Mouse (Mus musculus) heart, adult 8-10 months (tissue): ENCODE data around the gene Kcnk13. TPM values are rescaled to one million over a fixed set of nuclear protein-coding genes. Genes with fewer than 3 reads are reported as not detected.
A peak's percentile ranks its signal among the peaks of the same experiment; 100 is the strongest.

ENCODE experiments used
- DNase-seq: peaks from one replicate; pipeline ENCODE4 v3.0.0; 2022; ENCODE audit warnings: low spot score
- microRNA-seq: library from miRNA; unstranded; fragments of <30 nt; microRNA quantifications from one replicate; pipeline ENCODE4 v1.2.0, GENCODE M21; 2022
- total RNA-seq, 4 experiments: library from RNA; stranded (reverse); gene quantifications; 2 replicates each; pipeline ENCODE4 v1.2.4; 2022

Kcnk13 gene
- total RNA-seq, 4 experiments from 2014 or later, result 0.16 to 0.52 (median 0.34) TPM

GRCm38 (mm10) chr12:100089265-100089664 is 125.0 kb downstream of the Kcnk13 start:
- peak; percentile 67 for DNase-seq

DNA sequence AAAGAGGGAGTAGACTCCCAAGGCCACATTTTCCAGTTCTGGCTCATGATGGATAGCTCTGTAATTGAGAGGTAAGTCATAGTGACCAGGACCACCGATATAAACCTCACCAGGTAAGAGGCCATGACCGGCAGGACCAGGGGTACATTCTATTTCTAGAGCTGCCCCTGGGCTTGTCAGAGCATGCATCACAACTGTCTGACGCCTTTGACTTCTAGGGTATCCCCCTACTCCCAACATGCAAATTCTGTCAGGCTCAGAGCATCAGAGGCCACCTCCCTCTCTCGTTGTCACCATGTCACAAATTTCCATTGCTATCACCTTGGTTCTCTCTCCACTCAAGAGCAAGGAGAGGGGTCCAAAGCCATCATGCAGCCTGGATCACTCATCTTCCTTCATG is 126.5 kb downstream of the Kcnk13 start:
- DNase-seq, result no peak

DNA sequence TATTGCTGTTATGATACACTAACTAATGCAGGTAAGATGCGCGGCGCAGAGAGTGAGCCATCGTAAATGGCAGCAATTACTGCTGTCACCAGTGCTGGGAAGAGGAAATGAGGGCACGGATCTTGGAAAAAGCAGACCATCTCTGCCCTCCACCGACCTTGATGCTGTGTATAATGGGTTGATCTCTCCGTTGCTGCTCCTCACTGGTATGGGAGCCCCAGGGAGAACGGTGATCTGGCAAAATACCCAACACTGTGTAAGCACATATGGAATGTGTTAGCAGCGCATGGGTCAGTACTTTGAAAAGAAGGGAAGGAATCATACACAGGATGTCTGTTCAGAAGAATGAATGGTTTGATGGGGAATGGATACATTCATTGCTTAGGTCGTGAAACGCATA is 128.7 kb downstream of the Kcnk13 start:
- DNase-seq, result no peak

DNA sequence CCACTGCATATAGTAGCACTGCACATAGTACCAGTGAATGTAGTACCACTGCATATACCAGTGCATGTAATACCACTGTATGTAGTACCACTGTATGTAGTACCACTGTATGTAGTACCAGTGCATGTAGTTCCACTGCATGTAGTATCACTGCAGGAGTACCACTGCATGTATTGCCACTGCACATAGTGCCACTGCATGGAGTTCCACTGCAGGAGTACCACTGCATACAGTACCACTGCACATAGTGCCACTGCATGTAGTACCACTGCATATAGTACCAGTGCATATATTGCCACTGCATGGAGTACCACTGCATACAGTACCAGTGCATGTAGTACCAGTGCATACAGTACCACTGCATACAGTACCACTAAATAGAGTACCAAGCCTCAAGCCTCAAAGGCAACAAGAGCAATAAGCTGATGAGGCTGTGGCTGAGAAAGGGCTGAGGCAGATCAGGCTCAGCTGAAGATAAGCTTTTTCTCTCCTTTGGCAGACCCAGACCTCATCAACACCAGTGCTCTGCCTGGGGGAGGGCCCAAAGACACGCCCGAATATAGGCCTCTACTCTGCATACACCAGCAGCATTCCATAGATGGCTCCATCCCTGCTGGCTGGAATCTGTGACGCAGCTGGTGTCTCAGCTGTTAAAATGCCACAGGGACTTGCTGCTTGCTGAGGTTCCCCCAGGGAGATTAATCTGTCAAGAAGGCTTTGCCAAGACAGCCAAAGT is 135.8 kb downstream of the Kcnk13 start:
- no peak for DNase-seq

DNA sequence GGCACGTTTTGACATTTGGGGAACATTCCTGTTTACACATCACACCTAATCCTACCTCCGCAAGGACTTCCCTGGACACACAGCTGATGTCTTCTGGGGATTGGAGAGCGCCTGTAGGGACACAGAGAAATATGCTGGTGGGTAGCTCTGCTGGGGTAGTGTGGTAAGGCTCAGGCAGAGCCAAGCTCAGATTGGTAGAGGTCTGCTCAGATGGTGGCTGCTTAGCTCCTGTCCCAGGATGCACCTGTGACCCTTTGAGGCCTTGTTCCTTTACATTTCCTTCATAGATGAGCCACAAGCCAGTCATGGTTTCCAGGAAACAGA is 136.4 kb downstream of the Kcnk13 start:
- no peak for DNase-seq

- DNase-seq, result no peak
These were observed 137.4 kb downstream of the Kcnk13 start for GRCm38 (mm10) chr12:100101651-100102050.

DNA sequence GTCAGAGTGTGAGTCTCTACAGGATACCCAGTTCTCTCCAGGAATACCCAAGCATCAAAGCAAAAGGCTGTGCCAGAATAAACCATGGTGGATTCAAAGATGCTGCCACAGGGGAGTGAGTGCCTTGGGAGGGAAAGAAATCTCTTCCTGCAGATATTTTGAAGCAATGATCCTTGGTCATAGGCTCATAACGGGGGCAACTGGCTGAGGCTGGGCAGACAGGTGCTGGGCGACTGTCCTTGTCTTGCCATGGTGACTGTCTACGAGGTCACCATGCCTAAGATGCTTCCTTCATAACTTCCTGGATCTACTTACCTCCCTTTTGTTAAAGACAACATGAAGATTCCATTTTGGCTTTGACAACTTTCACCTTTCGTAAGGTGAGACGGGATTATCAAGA is 140.2 kb downstream of the Kcnk13 start:
- no peak for DNase-seq

GRCm38 (mm10) chr12:100106275-100106895 is 142.1 kb downstream of the Kcnk13 start:
- peak; percentile 78 for DNase-seq

GRCm38 (mm10) chr12:100107436-100107835 is 143.1 kb downstream of the Kcnk13 start:
- no peak for DNase-seq

DNA sequence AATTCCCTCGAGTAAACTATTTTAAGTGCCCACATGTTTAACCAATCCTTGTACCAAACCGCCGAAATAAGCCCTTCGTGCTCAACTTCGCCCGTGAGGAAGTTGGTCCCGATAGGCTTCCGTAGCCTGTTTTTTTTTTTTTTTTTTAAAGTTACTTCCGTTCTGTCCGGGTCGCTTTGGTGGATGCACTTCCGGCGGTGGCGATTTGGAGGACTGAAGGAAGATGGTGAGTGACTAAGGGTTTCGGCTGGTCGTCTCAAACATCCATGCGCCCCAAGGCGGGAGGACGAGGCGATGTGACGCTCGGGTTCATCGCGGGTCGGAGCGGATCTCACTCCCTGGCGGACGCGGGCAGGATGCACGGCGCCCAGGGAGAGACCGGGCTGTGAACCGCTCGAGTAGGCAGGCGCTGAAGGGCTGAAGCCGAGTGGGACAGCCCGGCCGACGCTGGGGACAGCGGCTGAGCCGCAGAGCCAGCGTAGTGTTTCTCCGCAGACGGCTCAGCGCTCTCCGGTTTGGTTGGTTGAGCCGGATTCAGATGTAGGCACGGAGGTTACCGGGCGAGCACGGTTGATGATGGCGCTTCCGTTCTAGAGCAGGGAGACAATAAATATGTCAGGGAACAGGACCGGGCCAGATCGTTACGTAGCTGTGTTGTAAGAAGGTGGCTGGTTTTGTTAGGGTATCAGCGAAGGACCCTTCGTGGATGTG is 145.8 kb downstream of the Kcnk13 start, which contains the start of gene Psmc1:
Psmc1 (plus strand) TSS at position 169 of the 711 bp plus-strand sequence.
- DNase-seq, result peak; percentile 79

Small RNAs within 50 kb of the gene (microRNA-seq; reads per million reads assigned to microRNA genes)
- gene Gm23291, result not detected

Other genes with a start within 250 kb of the Kcnk13 start
- under 1 TPM in 2 of 4 experiments, not detected in 2; 0.11 to 0.31 TPM for gene Efcab11, start 80.1 kb upstream of the Kcnk13 start, total RNA-seq
- 10 to 100 TPM in 1 of 4 experiments, 1 to 10 TPM in 3; 7.5 to 11.1 (median 9.2) TPM for gene Tdp1, start 80.0 kb upstream of the Kcnk13 start, total RNA-seq
- gene Psmc1, start 145.7 kb downstream of the Kcnk13 start, total RNA-seq, result 100 to 1,000 TPM; 125 to 153 (median 140) TPM
- gene Nrde2, start 195.2 kb downstream of the Kcnk13 start, total RNA-seq, result 10 to 100 TPM in 2 of 4 experiments, 1 to 10 TPM in 2; 8.1 to 14.2 (median 10.9) TPM
- gene Calm1, start 234.9 kb downstream of the Kcnk13 start, total RNA-seq, result 100 to 1,000 TPM; 183 to 222 (median 211) TPM